ENCODE assay signal across 28 mouse cellular contexts in the genomic region with DNA sequence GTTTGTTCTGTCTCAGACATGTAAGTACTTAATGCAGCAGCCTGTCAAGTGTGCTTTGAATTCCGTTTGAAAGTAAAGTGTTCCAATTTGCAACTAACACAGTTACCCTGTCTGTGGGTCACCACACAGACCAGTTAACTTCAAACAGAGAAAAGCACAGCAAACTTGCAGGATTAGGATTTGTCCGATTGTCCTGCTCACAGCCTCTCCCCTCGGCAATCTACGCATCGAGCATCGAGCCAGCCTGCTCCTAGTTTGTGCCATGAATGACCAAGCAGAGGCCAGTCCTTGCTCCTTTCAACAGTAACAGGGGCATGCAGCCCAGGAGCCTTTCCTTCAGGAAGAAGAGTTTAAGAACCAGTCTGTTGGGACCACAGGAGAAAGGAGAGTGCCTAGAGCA. TPM values are rescaled to one million over a fixed set of nuclear protein-coding genes. Genes with fewer than 3 reads are reported as not detected.
DNase-seq lines count a peak whose midpoint lies in the region; ATAC-seq lines count a peak whose summit lies in the region.
"Had no signal": no experiment of that assay in that cellular context is flagged by ENCODE, and none has a peak within 500 bp of the region (broad histone marks: within the 10 kb centered on the region; RNA-seq: fewer than 3 reads in every experiment).

No protein-coding gene starts in this region.

- H3K36me3 ChIP-seq in heart, embryonic 12.5 days = no peaks in the 10 kb centered on the region
- no peaks in the 10 kb centered on the region for H3K36me3 ChIP-seq in lung, embryonic 16.5 days (ENCODE audit: control insufficient read depth, insufficient read depth, low read length)
- H3K36me3 ChIP-seq: embryonic facial prominence, embryonic 12.5 days; embryonic facial prominence, embryonic 15.5 days; forebrain, embryonic 12.5 days; forebrain, embryonic 15.5 days; heart, embryonic 10.5 days; hindbrain, embryonic 13.5 days had no signal

- peaks cover 79% of the 10 kb centered on the region for H3K27me3 ChIP-seq in heart, embryonic 12.5 days (replicated peaks)
- peaks cover 65% of the 10 kb centered on the region for H3K27me3 ChIP-seq in lung, embryonic 16.5 days (ENCODE audit: control insufficient read depth, insufficient read depth, low read depth, low read length)

- intact Hi-C loops in gastrocnemius, postnatal 14 days (cut with DNase I; ENCODE audit: low total_unique reads) = no loop called here

- H3K9me3 ChIP-seq in heart, embryonic 12.5 days (replicated peaks) = no peaks in the 10 kb centered on the region
- H3K9me3 ChIP-seq in lung, embryonic 16.5 days (ENCODE audit: control insufficient read depth, low read length) = no peaks in the 10 kb centered on the region
- H3K9me3 ChIP-seq: embryonic facial prominence, embryonic 12.5 days; embryonic facial prominence, embryonic 15.5 days; forebrain, embryonic 12.5 days; forebrain, embryonic 15.5 days; heart, embryonic 10.5 days; hindbrain, embryonic 13.5 days had no signal

- no peak overlapping the region for H3K27ac ChIP-seq in heart, embryonic 12.5 days (ENCODE audit: poor library complexity, severe bottlenecking)
- no peak overlapping the region for H3K27ac ChIP-seq in lung, embryonic 16.5 days (ENCODE audit: low read length)
- H3K27ac ChIP-seq: embryonic facial prominence, embryonic 12.5 days; embryonic facial prominence, embryonic 15.5 days; forebrain, embryonic 12.5 days; forebrain, embryonic 15.5 days; heart, adult 2 months; heart, embryonic 10.5 days; hindbrain, embryonic 13.5 days; hindbrain, postnatal 0 days had no signal

- no peak overlapping the region for H3K4me2 ChIP-seq in heart, embryonic 12.5 days
- no peak overlapping the region for H3K4me2 ChIP-seq in lung, embryonic 16.5 days (ENCODE audit: low read depth, low read length)
- H3K4me2 ChIP-seq: embryonic facial prominence, embryonic 12.5 days; embryonic facial prominence, embryonic 15.5 days; forebrain, embryonic 12.5 days; forebrain, embryonic 15.5 days; hindbrain, embryonic 13.5 days had no signal

- 11% methylated on average over 6 of the region's 6 CpGs for WGBS in heart, embryonic 12.5 days
- 38% methylated on average over 6 of the region's 6 CpGs for WGBS in lung, embryonic 16.5 days

- peaks cover 9% of the 10 kb centered on the region for H3K4me1 ChIP-seq in heart, embryonic 12.5 days (replicated peaks)
- H3K4me1 ChIP-seq in lung, embryonic 16.5 days (replicated peaks; ENCODE audit: control insufficient read depth, insufficient read depth, low read length) = peaks cover 8% of the 10 kb centered on the region

- no peak overlapping the region for H3K9ac ChIP-seq in heart, embryonic 12.5 days
- no peak overlapping the region for H3K9ac ChIP-seq in lung, embryonic 16.5 days (ENCODE audit: low read length)
- H3K9ac ChIP-seq: embryonic facial prominence, embryonic 12.5 days; embryonic facial prominence, embryonic 15.5 days; forebrain, embryonic 12.5 days; forebrain, embryonic 15.5 days; hindbrain, embryonic 13.5 days had no signal

- ATAC-seq in heart, embryonic 12.5 days (ENCODE audit: insufficient number of reproducible peaks, low FRiP score) = no peak
- ATAC-seq in lung, embryonic 16.5 days (ENCODE audit: low read depth) = 0 out of 2 replicates have a peak, but pooled peaks have one; percentile 43
- ATAC-seq: activated CD4-positive, CD25-positive, alpha-beta regulatory T cell, adult 4 months; forebrain, embryonic 15.5 days; hindbrain, postnatal 0 days; inflammation-experienced regulatory T-cells, adult 6 months; intestine, embryonic 16.5 days had no signal

- peak; percentile 51 for DNase-seq in embryo, embryonic 10.5 days (ENCODE audit: low spot score)
- DNase-seq in embryo, embryonic 10 days (ENCODE audit: low spot score) = no peak
- DNase-seq in heart, adult 11 months = peak; percentile 78
- no peak for DNase-seq in lung, postnatal 25 days (ENCODE audit: low spot score)
- DNase-seq in gastrocnemius, postnatal 14 days = no peak
- DNase-seq: adrenal gland, adult 8-10 months; adrenal gland, postnatal 25 days; cerebellum, adult 11-12 months; cerebellum, adult 8-10 months; cerebellum, postnatal 10 days; cerebellum, postnatal 36 days; gastrocnemius, postnatal 25 days; heart, adult 2 months had no signal

- H3K4me3 ChIP-seq in heart, embryonic 12.5 days = no peak overlapping the region
- H3K4me3 ChIP-seq in lung, embryonic 16.5 days (ENCODE audit: low read length) = no peak overlapping the region
- H3K4me3 ChIP-seq: embryonic facial prominence, embryonic 12.5 days; embryonic facial prominence, embryonic 15.5 days; forebrain, embryonic 12.5 days; forebrain, embryonic 15.5 days; heart, adult 2 months; heart, embryonic 10.5 days; hindbrain, embryonic 13.5 days had no signal

RNA-seq across cellular contexts. Expression of a gene that starts 15.0 kb away (rescaled TPM):
- polyA plus RNA-seq in heart, embryonic 12.5 days (2016; fragmentation: Nextera tagmentation; extraction: Ambion mirVana) = 0.03 and 0.06 TPM in 2 replicates
- polyA plus RNA-seq in lung, embryonic 16.5 days (2015; fragmentation: Nextera tagmentation; extraction: Ambion mirVana) = 0.08 TPM in 1 of 2 replicates, not detected in the other
- under 1 TPM; 0.09 to 0.18 TPM for total RNA-seq in gastrocnemius, postnatal 14 days (2021)
- total RNA-seq: hematopoietic stem cell, adult 5-6 weeks had no signal
- polyA plus RNA-seq: activated CD4-positive, CD25-positive, alpha-beta regulatory T cell, adult 4 months; heart, embryonic 14.5 days; heart, postnatal 0 days; inflammation-experienced regulatory T-cells, adult 6 months; intestine, embryonic 16.5 days had no signal

RNA-seq across cellular contexts. Expression of a gene that starts 52.2 kb away (rescaled TPM):
- 474 and 476 TPM in 2 replicates for polyA plus RNA-seq in heart, embryonic 12.5 days (2016; fragmentation: Nextera tagmentation; extraction: Ambion mirVana)
- polyA plus RNA-seq in lung, embryonic 16.5 days (2015; fragmentation: Nextera tagmentation; extraction: Ambion mirVana) = 621 and 661 TPM in 2 replicates
- total RNA-seq in gastrocnemius, postnatal 14 days (2021) = 100 to 1,000 TPM; 243 to 260 TPM

Comparison
In these comparisons a context has a peak if more than half of its experiments do, and no peak if none do; other contexts are left out.
1. DNase-seq: peak in embryo, embryonic 10.5 days (single experiment) and heart, adult 11 months (single experiment); none in embryo, embryonic 10 days (single experiment), lung, postnatal 25 days (single experiment) and gastrocnemius, postnatal 14 days (single experiment).